Mouse (Mus musculus) gastrocnemius, adult 18-20 months (tissue): Measurements from ENCODE around the gene Kif12. TPM values are rescaled to one million over a fixed set of nuclear protein-coding genes. Genes with fewer than 3 reads are reported as not detected.
A peak's percentile ranks its signal among the peaks of the same experiment; 100 is the strongest.

Experiments used
- DNase-seq: peaks from one replicate; pipeline ENCODE4 v3.0.0; 2021; ENCODE audit warnings: low spot score
- long read RNA-seq, 2 experiments: library from polyadenylated mRNA; stranded (forward); transcript quantifications; one replicate each; pipeline ENCODE4 v2.0.0; 2021
- total RNA-seq, 2 experiments: library from RNA; stranded (reverse); gene quantifications; 2 replicates each; pipeline ENCODE4 v1.2.3; 2021

Kif12 gene
- total RNA-seq: not detected
- long read RNA-seq, experiment 1: 0 reads
- long read RNA-seq, experiment 2: 0 reads

DNA sequence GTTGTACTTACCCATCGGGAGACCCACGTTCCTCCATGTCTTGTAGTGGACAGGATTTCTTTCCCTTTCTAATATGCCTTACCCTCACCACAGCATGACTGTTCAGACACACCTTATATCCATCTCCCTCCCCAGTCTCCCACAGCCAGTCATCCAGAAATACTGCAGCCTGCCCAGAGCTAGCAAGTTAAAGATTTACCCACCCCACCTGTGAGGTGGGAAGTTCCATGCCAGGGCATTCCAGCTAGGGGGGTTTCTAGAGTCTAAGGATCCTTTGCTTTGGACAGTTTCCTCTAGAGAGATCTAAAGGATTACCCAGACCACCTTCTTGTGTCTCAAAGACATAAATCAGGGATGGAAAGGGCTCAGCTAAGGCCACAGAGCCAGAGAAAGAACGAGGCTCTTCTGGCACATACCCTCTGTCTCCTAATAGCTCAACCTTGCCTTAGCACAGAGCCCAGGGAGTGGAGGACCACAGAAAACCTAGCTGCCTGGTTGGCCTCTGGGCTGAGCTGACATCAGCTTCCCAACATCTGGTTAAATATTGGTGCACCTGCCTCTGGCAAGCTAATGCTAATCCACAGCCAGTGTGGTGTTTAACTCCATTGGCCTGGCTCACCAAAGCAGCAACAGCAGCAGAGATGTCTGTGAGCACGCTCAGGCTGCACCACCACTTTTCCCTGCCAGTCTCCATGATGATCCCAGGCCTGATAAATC, at the start of gene Kif12:
TSS of gene Kif12 (minus strand) at position 163 of the 717 bp plus-strand sequence.
- DNase-seq: no peak

DNA sequence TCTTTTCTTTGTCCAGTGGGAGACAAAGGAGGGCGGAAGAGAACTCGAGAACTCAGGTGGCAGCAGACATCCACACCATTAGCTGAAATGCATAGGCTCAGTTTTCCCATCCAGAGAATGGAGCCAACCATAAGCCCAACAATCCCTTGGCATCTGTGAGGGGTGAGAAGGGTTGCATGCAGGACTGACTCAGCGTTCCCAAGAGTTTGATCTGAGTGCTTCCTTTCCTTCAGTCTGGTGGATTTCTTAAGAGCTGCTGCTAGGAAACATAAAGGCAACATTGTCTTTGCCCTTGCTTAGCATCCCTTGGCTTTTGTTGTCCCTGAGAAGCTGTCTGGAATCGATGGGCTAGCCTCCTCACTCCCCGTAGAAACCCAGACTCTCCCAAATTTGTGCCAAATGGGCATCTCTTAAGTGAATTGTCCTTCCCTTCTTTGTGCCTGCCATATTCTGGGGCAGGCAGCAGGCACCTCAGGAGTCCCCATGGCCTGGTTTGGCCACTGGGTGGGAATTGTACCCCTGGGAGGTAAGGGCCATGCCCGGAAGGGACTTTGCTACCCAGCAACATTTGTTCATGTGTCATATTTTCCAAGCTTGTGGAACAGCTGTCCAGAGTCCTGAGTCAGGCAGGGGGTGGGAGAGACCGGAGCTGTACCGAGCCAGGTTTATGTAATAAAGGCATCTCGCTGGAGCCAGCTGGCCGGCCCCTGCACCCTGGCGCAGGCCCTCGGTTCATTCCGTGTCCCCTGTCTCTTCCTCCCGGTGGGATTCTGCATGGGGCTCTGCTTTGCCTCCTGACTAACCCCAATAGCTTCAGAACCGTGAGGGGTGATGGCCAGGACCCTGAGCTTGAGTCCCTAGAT, 49.4 kb upstream of the Kif12 start:
- DNase-seq: peak; percentile 77

DNA sequence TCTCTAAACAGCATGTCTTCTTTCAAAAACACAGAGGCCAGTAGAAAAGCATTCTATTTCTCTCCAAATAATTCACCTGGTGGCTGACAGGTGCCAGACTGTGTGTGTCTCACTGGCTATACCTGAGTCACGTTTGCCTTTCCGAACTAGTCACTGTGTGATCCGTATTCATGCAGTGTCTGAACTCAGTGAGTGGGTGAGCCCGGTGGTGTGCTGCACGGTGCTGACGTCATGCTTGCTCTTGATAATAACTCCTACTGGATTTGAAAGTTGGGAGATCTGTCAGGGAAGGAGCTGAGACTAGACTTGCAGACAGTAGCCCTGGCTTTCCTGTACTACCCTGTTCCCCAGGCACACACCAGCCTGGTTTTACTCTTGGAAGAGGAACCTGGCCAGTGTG, 47.7 kb upstream of the Kif12 start:
- DNase-seq: no peak

DNA sequence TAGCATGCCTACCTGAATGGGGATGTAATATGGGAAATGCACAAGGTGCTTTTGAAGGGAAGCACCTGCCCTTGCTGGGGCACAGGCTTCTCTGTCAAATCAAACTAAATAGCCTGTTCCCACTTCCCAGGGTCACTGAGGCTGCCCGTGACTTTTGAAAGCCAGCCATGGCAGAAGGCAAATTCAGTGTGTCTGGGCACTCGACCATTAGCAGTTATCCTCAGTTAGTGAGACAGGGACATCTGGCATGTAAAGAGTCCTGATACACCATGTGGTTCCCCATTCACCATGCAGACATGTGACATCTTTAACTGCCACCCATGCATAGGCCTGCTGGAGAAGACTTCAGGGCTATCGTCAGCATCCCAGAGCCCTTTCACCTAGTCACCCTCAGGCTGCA, 47.1 kb upstream of the Kif12 start:
- no peak for DNase-seq

DNA sequence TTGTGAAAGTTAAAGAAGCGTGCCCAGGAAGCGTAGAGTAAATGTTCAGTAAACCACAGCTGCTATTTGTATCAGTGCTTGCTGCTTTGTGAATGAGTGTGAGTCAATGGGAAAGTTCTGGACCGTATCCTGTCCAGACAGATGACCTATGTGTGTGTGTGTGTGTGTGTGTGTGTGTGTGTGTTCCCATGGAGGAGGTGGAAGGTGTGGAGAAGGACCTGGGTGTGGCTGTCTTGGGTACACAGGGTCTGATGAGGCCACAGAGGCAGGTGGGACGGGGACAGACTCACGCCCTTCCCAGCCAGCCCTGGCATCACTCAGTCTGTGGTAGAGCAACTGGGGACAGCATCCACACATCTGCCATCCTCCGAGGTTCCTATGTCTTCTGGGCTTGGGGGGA, 45.6 kb upstream of the Kif12 start:
- no peak for DNase-seq

DNA sequence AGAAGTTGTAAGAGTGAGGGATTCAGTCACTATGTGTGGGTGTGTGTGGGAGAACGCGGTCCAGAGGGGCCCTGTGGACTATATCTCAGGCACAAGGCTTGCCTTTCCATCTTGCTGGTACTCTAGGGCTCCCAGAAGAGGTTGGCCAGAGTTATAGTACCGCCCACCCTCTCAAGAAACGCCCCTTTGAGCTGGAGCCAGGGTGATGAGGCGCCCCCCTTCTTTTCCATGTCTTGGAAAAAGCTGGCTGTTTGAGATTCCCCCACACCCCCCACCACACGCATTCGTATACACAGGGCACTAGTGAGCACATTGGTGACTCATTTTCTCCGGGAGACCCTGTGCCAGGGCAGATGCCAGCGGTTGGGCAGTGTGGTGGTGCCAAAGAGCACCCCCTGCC, 44.6 kb upstream of the Kif12 start:
- no peak for DNase-seq

DNA sequence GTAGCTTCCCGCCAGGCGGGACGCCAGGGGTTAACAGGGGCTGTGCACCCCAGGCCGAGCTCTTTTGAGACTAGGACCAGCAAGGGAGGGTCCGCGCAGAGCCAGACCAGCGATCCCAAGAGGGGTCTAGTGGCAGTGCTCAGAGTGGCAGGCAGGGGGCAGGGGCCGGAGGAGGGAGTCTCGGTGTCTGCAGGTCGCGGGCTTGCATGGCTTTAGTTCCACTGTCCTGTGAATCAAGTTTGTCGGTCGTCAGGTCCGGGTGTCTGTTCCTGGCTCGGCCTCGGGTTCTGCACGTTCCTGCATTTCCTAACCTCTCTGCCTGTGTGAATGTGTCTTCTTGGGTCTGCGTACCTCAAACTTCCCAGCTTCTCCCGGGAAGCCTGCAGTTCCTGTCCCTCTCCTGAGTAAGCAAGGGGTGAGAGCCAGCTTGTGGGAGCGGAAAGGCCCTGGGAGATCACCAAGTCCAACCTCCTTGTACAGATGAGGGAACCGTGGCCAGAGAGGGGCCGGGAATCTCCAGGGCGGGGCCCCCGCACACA, 44.1 kb upstream of the Kif12 start:
- peak; percentile 43 for DNase-seq

DNA sequence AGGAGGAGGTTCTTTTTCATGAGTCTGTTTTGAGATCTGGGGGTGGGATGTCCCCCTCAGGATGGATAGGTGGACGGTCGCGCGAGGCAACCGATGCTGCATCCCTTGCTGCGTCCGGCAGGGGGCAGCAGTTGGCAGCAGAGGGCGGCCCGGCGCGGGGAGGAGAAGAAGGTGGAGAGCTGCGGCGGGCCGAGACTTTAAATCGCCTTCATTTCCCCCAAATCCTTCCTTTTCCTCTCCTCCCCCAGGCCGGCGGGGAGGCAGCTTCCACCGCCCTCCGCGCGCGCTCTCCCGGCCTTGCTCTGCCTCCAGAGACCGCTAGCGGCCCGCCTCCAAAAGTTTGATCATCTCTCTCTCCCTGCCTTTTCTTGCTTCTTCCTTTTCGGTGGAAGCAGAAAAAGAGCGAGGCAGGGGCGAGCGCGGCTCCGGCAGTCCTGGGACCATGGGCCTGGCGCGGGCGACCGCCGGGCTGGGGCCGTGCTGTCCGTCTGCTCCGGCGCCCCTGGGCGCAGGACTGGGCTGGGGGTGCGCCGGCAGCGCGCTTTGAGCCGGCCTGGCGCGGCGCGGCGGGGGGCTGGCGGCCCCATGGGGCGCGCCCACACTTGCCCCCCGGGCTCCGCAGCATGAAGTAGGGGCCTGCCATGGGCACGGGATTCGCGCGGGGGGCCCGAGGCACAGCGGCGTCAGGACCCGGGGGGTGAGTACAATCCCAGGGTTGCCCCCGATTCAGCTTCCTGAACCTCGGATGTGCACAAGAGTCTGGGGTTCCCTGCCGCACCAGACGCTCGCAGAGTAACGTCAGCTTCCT, 43.5 kb upstream of the Kif12 start:
- DNase-seq: peak; percentile 78

DNA sequence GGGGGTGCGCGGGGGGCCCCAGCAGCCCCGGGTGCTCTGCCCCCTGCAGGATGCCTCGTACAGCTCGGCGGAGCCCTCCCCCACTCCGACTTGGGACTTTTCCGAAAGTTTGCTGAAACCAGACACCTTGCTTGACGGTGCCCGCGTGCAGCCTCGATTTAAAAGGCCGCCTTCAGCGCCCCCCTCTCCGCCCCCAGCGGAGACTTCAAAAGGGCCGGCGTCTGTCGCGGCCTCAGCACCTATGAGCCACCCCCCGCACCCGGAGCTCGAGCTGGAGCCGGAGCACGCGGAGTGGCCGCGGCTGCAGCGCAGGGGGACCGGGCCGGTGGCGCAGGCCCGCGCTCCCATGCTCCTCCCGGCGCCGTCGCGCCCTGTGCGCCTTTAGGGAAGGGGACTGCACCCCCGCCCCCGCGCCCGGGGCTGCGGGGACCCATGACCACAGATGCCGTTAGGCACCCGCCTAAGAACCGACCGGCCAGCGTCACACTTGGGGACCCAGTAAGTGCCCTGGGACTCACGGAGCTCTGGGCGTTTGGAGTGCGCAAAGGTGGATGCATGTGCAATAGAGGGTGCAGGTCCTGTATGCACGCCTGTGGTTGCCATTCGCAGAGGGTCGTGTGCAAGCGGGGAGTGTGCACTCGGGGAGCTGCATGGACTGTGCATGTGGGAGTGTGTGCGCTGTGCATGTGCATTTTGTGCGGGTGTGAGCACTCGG, 42.1 kb upstream of the Kif12 start, which contains the start of gene Col27a1:
TSS of gene Col27a1 (plus strand) at position 98 of the 715 bp plus-strand sequence.
- no peak for DNase-seq

DNA sequence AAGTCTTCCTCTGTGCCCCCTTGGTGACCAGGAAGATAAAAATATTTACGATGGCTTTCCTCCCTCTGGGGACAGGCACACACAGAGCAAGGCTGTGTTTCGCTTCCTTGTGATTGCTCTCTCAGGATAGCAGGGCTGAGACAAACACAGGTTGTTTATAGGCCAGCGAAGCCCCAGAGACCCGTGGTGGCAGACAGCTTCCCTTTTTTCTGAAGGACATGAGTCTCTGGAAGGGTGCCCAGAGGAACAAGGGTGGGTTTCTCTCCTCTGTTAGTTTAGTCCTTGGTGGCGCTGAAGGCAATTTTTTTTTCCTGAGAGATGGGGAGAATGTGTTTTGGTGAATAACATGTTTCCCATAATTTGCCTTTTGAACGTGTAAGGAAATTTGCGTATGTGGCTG, 33.7 kb upstream of the Kif12 start:
- no peak for DNase-seq

DNA sequence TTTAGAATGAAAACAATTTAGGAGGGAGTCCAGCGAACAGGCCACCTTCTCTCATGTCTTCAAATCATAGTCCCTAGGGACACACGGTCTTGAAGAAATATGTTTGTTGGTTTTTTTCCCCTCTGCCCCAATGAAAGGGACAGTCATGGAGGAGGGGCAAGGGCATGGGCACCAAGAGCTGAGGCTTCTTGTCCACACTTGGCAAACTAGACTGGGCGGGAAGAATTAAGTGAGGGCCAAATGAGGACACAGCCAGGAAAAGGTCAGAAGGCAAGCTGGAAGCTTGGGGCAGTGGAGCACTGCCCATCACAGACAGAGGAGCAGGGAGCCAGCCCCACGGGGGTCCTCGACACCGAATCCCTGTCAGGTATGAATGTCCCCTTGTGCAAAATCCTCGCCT, 31.9 kb upstream of the Kif12 start:
- no peak for DNase-seq

DNA sequence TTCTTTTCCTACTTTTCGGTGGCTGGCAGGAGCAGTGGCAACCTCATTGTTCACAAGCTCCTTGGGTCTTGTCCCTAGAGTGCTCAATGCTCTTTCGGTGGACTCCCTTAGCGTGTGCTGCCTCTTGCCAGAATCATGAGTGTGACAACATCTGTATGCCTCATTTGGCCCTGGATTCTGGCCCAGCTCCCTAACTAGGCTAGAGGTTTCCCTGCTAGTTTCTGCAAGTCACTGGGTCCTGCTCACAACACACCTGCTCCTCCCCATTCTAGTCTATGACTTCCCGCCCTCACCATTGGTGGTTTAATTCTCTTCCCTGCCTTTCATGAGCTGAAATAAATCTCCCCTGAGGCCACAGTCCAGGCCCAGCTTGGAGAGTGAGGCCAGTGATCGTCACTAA, 27.4 kb upstream of the Kif12 start:
- no peak for DNase-seq

DNA sequence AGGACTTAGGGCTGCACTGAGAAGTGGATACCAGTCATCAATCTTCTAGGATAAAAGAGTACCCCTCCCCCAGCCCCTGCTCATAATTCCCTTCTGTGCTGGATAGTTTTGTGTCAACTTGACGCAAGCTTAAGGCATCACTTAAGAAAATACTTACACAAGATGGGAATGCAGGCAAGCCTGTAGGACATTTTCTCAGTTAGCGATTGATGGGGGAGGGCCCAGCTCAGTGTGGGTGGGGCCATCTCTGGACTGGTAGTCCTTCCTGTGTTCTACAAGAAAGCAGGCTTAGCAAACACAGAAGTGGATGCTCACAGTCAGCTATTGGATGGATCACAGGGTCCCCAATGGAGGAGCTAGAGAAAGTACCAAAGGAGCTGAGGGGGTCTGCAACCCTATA, 22.4 kb upstream of the Kif12 start:
- no peak for DNase-seq

DNA sequence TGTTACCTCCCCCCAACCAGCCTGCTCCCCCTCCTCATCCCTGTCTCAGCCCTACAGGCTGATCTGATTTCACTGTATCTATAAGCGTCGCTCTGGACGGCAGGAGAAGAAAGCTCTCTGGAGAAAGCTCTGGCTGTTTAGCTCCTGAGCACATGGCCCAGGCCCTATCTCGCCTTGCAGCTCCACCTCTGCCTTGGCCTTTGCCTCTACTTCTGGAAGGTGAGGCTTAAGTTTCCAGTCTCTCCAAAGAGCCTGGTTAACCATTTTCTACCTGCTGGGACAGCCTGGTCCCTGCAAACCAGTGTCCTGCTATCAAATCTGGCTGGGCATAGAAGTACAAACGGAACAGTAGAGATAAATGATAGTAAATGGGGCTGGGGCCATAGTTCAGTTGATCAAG, 19.7 kb upstream of the Kif12 start:
- DNase-seq: no peak

DNA sequence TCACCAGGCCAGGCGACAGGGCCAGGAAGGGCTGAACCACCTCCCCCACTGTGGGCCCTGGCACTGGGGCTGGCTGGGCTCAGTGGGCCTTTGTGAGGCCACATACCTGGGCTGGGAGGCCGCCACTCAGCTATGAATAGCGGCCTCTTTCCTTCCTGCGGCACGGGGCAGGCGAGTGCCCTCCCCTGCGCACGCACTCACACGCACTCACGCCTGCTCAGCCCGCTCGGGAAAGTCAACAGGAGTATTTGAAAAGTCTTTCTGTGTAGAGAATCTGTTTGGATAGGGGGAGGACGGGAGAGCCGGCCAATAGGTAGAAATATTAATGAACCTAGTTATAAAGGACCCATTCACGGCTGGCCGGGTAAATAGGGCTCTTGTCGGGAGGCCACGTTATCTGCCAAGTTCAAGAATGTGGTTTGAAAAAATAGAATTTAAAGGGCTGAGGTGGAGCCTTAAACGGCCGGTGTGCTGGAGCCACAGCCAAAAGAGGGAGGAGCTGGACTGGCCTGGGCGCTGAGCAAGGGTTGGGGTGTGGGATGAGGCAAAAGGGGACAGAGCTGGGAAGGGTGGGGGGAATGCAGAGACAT, 14.4 kb upstream of the Kif12 start:
- no peak for DNase-seq

DNA sequence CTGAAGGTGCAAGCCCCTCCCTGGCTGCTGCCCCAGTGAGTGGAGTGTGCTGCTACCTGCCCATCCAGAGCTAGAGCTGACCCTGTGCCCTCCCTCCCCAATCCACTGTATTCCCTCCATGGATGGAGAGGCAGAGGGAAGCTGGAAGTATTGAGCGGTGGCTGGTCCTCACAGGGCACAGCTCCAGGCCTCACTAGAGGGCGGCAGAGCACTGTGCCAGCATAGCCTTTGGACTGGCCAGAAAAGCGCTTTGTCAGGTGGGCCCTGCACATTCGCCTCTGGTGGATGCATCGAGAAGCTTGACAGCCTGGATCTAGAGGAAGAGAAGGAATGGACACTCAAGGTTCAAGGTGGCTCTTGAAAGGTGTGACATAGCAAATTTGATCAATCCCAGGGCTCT, 9.6 kb upstream of the Kif12 start:
- peak; percentile 16 for DNase-seq

DNA sequence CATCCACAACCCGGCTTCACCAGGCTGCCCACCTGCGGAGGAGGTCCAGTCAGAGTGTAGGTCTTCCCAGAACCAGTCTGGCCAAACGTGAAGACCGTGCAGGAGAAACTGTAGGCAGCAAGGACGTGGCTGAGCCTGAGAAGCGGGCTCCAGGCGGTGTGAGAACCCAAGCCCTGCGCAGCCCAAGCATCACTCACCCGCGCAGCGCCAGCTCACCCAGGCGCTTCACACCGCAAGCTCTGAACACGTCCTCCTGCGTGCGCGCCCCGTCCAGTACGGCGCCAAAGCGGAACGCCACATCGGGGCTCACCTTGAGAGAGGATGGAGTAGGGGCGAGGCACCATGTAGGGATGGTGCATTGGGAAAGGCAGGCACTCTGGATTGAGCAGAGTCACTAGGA, 809 bp downstream of the Kif12 start:
- no peak for DNase-seq

DNA sequence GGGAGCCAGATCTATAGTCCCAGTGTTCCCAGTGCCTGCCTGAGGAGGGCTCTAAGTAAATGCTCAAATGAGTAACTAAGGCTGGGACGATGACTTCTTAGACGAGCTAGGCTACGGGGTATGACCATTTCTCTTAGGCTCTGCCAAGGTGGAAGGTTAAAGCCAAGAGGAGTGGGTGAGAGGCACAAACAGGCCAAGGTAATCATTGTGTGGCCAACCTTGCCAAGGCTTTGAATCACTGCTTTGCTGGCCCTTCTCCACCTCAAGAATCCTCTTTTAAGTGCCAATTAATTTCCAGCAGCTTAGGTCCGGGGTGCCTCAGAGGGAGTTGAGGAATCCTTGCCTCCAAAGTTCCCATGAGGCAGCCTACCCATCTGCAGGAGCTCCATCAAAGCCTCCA, 1.9 kb downstream of the Kif12 start:
- DNase-seq: no peak

DNA sequence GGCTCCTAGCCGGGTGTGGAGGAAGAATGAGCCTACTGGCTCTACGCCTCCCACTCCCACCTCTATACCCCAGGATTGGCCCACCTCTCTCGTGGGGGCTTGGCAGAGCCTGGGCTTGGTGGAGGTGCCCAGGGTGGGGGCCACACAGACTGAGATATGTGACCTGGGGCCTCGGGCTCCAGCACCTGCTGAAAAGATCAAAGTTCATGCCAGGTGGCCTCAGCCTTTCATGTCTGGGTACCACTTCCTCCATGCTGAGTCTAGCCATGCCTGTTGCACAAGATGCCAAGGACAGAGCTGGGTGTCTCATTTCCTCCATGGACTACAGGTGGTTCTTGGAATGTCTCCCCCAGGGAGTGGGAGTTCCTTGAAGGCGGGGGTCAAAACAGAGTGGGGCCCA, 5.6 kb downstream of the Kif12 start:
- no peak for DNase-seq

DNA sequence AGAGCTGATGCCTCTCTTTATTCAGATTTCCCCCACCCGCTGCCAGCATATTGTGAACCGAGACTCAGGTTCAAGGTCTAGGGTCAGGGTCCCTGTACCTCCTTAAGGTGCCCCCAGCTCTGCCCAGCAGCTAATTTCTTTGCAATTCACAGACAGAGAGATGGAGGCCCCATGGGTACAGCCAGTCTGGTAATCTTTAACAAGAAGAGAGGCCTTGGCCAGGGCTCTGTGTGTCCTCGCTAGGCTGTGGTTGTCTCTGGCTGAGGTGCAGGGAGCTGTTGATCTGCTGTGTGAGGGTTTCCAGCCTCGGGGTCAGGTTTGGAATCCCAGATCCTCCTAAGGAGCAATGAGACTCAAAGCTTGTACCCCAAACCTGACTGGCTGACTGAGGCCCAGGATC, 6.3 kb downstream of the Kif12 start:
- DNase-seq: no peak
